Mouse (Mus musculus) CH12.LX (cell line): ENCODE results near the gene Rasgrp2.

ENCODE experiments used
- CTCF ChIP-seq, 2 experiments: IDR thresholded peaks in 1 of 2; conservative IDR thresholded peaks in 1 of 2; 2 replicates each; pipeline ENCODE4 v1.5.1; 2011 to 2012; ENCODE audit warnings: low read depth in 2 of 2, low read length in 2 of 2, improper control_type of control experiment in 1 of 2, inconsistent platforms in 1 of 2, mild to moderate bottlenecking in 1 of 2, moderate library complexity in 1 of 2
- MAX ChIP-seq: IDR thresholded peaks from 2 replicates; pipeline ENCODE4 v1.6.1; 2011; ENCODE audit warnings: low read length, improper control_type of control experiment
- MAZ ChIP-seq: IDR thresholded peaks from 2 replicates; pipeline ENCODE4 v1.6.1; 2012; ENCODE audit warnings: low read depth, mild to moderate bottlenecking, inconsistent platforms, low read length, improper control_type of control experiment, moderate library complexity
- MEF2A ChIP-seq: IDR thresholded peaks from 2 replicates; pipeline ENCODE4 v1.6.1; 2014; ENCODE audit warnings: low read depth, mild to moderate bottlenecking, inconsistent platforms, low read length, improper control_type of control experiment, borderline replicate concordance
- POLR2A ChIP-seq: IDR thresholded peaks from 2 replicates; pipeline ENCODE4 v1.6.1; 2011; ENCODE audit warnings: low read depth, mild to moderate bottlenecking, improper control_type of control experiment, low read length
- POLR2AphosphoS2 ChIP-seq: IDR thresholded peaks from 2 replicates; pipeline ENCODE4 v1.6.1; 2011; ENCODE audit warnings: low read depth, low read length, improper control_type of control experiment
- USF1 ChIP-seq: IDR thresholded peaks from 2 replicates; pipeline ENCODE4 v1.6.1; 2014; ENCODE audit warnings: low read depth, mild to moderate bottlenecking, inconsistent platforms, low read length, improper control_type of control experiment

- TF ChIP-seq CTCF (conservative IDR thresholded peaks at IDR 0.05 in 1 of 2, IDR thresholded peaks at IDR 0.05 in 1 of 2; ENCODE audit: low read depth in 2 of 2, low read length in 2 of 2) (peak; percentile 47 to 62; a peak in 3 of 4 replicates), POLR2A (no peak), MAZ (no peak), POLR2AphosphoS2 (no peak), MAX (no peak), USF1 (no peak), MEF2A (no peak)
Observed at GRCm38 (mm10) chr19:6376255-6376564, 22.9 kb upstream of the Rasgrp2 start.
